Comparison of ENCODE assay signal across 17 mouse cellular contexts in genomic region chr14:75409772-75410171, GRCm38 (mm10). TPM values are rescaled to one million over a fixed set of nuclear protein-coding genes. Genes with fewer than 3 reads are reported as not detected.
"Had no signal": no experiment of that assay in that cellular context is flagged by ENCODE, and none has a peak within 500 bp of the region (broad histone marks: within the 10 kb centered on the region; RNA-seq: fewer than 3 reads in every experiment).

No protein-coding gene starts in this region.

- H3K27ac ChIP-seq: intestine, embryonic 15.5 days; left cerebral cortex, adult 2 months; limb, embryonic 10.5 days; liver, embryonic 15.5 days; macrophage; neural tube, embryonic 12.5 days; stomach, embryonic 15.5 days had no signal

- H3K4me1 ChIP-seq: intestine, embryonic 15.5 days; limb, embryonic 10.5 days; liver, embryonic 15.5 days; megakaryocyte, embryonic 14.5 days; neural tube, embryonic 12.5 days; stomach, embryonic 15.5 days had no signal

- H3K4me2 ChIP-seq: intestine, embryonic 15.5 days; liver, embryonic 11.5 days; liver, embryonic 15.5 days; neural tube, embryonic 12.5 days; stomach, embryonic 15.5 days had no signal

- H3K9ac ChIP-seq: intestine, embryonic 15.5 days; liver, embryonic 15.5 days; neural tube, embryonic 12.5 days; stomach, embryonic 15.5 days had no signal

- ATAC-seq: intestine, embryonic 15.5 days had no signal

- H3K36me3 ChIP-seq: intestine, embryonic 15.5 days; limb, embryonic 10.5 days; liver, embryonic 15.5 days; neural tube, embryonic 12.5 days; stomach, embryonic 15.5 days had no signal

- H3K4me3 ChIP-seq: intestine, embryonic 15.5 days; left cerebral cortex, adult 2 months; limb, embryonic 10.5 days; liver, embryonic 15.5 days; megakaryocyte, embryonic 14.5 days; neural tube, embryonic 12.5 days; stomach, embryonic 15.5 days had no signal

- DNase-seq: kidney, adult 18-20 months; kidney, postnatal 14 days; lung, postnatal 10 days; thymus, adult 2 months; thymus, postnatal 25 days had no signal

- H3K9me3 ChIP-seq: intestine, embryonic 15.5 days; limb, embryonic 10.5 days; liver, embryonic 15.5 days; neural tube, embryonic 12.5 days; stomach, embryonic 15.5 days had no signal

- H3K27me3 ChIP-seq: intestine, embryonic 15.5 days; liver, embryonic 15.5 days; neural tube, embryonic 12.5 days; stomach, embryonic 15.5 days had no signal

RNA-seq across cellular contexts. Expression of gene Siah3, which starts 46.0 kb away (rescaled TPM):
- total RNA-seq: monocyte, adult 5-6 weeks; neutrophil, adult 5-6 weeks had no signal
- polyA plus RNA-seq: limb, embryonic 10.5 days; macrophage; testis, adult 2 months had no signal
